Mouse (Mus musculus) midbrain, embryonic 10.5 days (tissue): Measurements from ENCODE around the gene Rnf2. TPM values are rescaled to one million over a fixed set of nuclear protein-coding genes. Genes with fewer than 3 reads are reported as not detected.

ENCODE experiments used
- DNase-seq: peaks from one replicate; pipeline ENCODE4 v3.0.0-alpha.2; 2017; ENCODE audit warnings: low spot score
- H3K27ac ChIP-seq: fragments of 300-500 bp; sonication (generic); replicated peaks from 2 replicates; pipeline ENCODE4 v1.5.1; 2016; ENCODE audit warnings: mild to moderate bottlenecking
- H3K27me3 ChIP-seq: fragments of 300-500 bp; sonication (generic); 2 replicates; pipeline ENCODE4 v1.6.1; 2016; ENCODE audit warnings: low read depth, mild to moderate bottlenecking; ENCODE audit not compliant: poor library complexity, severe bottlenecking
- H3K36me3 ChIP-seq: fragments of 300-500 bp; sonication (generic); 2 replicates; pipeline ENCODE4 v1.6.1; 2016; ENCODE audit warnings: mild to moderate bottlenecking, moderate library complexity
- H3K4me1 ChIP-seq: fragments of 300-500 bp; sonication (generic); 2 replicates; pipeline ENCODE4 v1.6.1; 2016
- H3K4me3 ChIP-seq: fragments of 300-500 bp; sonication (generic); 2 replicates; pipeline ENCODE4 v1.5.1; 2016; ENCODE audit warnings: mild to moderate bottlenecking, moderate library complexity
- H3K9me3 ChIP-seq: fragments of 300-500 bp; sonication (generic); replicated peaks from 2 replicates; pipeline ENCODE4 v1.6.1; 2016; ENCODE audit warnings: mild to moderate bottlenecking
- WGBS: fragments of 180-500 bp; shearing (Covaris S2); methylation state at CpG from one replicate; pipeline ENCODE4 v1.1.7; 2016; 5-methylcytosine and 5-hydroxymethylcytosine counted together
- polyA plus RNA-seq: library from polyadenylated mRNA; unstranded; fragments of >200 nt; fragmentation: Nextera tagmentation; extraction: Ambion mirVana; gene quantifications from 2 replicates; pipeline ENCODE4 v1.2.1, GENCODE M21; 2016

Rnf2 gene
- polyA plus RNA-seq, 1 experiment from 2014 or later, result 122 TPM

DNA sequence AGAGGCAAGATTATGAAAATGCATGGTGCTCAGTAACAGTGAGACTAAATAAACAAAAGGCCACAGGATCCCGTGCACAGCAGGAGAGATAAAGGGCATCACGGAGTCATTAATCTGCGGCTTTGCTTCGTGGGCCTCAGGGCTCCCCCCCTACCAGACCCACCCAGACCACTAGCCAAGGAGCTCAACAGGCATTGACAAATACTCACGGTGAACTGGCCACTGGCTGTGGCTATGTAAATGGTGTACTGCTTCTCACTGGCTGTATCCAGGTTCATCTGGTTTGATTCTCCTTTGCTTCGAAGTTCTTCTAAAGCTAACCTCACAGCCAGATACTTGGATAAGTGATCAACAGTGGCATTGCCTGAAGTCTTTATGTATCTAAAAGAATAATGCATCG, 29.3 kb downstream of the Rnf2 start:
- H3K4me3 ChIP-seq, result no peak overlapping the region
- H3K9me3 ChIP-seq, result no peaks in the 10 kb centered on the region
- H3K27me3 ChIP-seq, result no peaks in the 10 kb centered on the region
- no peaks in the 10 kb centered on the region for H3K4me1 ChIP-seq
- peaks cover 93% of the 10 kb centered on the region for H3K36me3 ChIP-seq
- WGBS, result 76% methylated on average over 7 of the region's 7 CpGs
- H3K27ac ChIP-seq, result no peak overlapping the region
- DNase-seq, result no peak

DNA sequence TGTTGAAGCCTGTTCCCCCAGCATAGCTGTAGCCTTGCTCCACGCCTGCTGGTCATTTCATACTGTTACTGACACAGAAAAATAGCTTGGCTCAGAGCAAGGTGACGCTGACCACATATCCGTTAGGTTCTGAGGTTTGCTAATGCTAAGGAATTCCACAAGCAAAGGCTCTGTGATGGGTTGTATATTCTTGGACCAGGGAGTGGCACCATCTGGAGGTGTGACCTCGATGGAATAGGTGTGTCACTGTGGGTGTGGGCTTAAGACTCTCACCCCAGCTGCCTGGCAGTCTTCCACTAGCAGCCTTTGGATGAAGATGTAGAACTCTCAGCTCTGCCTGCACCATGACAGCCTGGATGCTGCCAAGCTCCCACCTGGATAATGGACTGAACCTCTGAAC, 34.2 kb downstream of the Rnf2 start:
- no peaks in the 10 kb centered on the region for H3K27me3 ChIP-seq
- no peaks in the 10 kb centered on the region for H3K4me1 ChIP-seq
- peaks cover 54% of the 10 kb centered on the region for H3K36me3 ChIP-seq
- no peak for DNase-seq
- no peak overlapping the region for H3K4me3 ChIP-seq
- H3K9me3 ChIP-seq, result no peaks in the 10 kb centered on the region
- no peak overlapping the region for H3K27ac ChIP-seq
- whole genome bisulfite sequencing, result 93% methylated on average over 4 of the region's 4 CpGs

DNA sequence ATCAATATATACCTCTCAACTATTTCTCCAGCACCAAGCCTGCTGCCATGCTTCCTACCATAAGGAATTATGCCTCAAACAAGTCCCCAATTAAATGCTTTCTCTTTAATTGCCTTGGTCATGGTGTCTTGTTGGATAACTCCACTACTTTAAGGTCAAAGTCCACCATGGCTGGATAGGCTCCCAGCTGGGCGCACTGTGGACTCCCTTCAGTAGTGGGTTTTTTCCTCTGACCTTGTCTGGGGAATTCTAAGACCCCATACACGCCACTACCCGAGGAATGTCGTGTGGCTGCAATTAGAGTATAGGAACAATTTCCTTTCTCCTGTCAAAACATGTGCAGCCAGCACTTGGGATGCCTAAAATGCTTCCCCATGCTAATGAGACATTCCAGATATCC, 35.8 kb downstream of the Rnf2 start:
- H3K27me3 ChIP-seq, result no peaks in the 10 kb centered on the region
- H3K9me3 ChIP-seq, result no peaks in the 10 kb centered on the region
- no peak overlapping the region for H3K4me3 ChIP-seq
- H3K4me1 ChIP-seq, result no peaks in the 10 kb centered on the region
- H3K36me3 ChIP-seq, result peaks cover 51% of the 10 kb centered on the region
- 78% methylated on average over 4 of the region's 4 CpGs for WGBS
- no peak overlapping the region for H3K27ac ChIP-seq
- no peak for DNase-seq

GRCm38 (mm10) chr1:151461265-151461664, 39.5 kb downstream of the Rnf2 start:
- Histone ChIP-seq H3K27me3 (no peaks in the 10 kb centered on the region), H3K36me3 (peaks cover 54% of the 10 kb centered on the region), H3K27ac (no peak overlapping the region), H3K4me1 (no peaks in the 10 kb centered on the region), H3K4me3 (no peak overlapping the region), H3K9me3 (no peaks in the 10 kb centered on the region)
- no peak for DNase-seq
- WGBS, result 77% methylated on average over 9 of the region's 9 CpGs

DNA sequence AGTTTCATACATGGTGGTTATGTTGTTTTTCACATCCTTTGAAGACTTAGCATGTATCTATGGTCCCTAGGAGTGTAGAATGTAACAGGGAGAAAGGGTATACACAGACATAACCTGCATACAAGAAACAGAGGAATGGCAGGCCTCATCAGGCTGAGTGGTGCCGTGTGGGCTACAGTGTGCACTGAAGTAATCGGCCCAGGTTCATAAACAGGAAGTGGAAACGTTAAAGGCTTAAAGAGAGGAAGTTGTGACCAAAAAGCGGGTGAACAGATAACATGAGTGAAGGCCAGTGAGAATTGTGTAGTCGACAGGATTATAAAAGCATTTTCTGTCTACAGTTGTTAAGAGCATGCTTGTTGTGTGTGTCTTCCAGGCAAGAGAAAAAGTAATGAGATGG, 43.7 kb downstream of the Rnf2 start:
- Histone ChIP-seq H3K27ac (no peak overlapping the region), H3K9me3 (no peaks in the 10 kb centered on the region), H3K4me1 (no peaks in the 10 kb centered on the region), H3K4me3 (no peak overlapping the region), H3K27me3 (no peaks in the 10 kb centered on the region), H3K36me3 (peaks cover 89% of the 10 kb centered on the region)
- 88% methylated on average over 5 of the region's 5 CpGs for WGBS
- no peak for DNase-seq

GRCm38 (mm10) chr1:151451946-151452345, 48.8 kb downstream of the Rnf2 start:
- no peak overlapping the region for H3K27ac ChIP-seq
- no peaks in the 10 kb centered on the region for H3K27me3 ChIP-seq
- 97% methylated on average over 11 of the region's 11 CpGs for WGBS
- no peaks in the 10 kb centered on the region for H3K4me1 ChIP-seq
- no peaks in the 10 kb centered on the region for H3K9me3 ChIP-seq
- H3K36me3 ChIP-seq, result peaks cover 96% of the 10 kb centered on the region
- DNase-seq, result no peak
- H3K4me3 ChIP-seq, result no peak overlapping the region

GRCm38 (mm10) chr1:151450851-151451250, 49.9 kb downstream of the Rnf2 start:
- Histone ChIP-seq H3K9me3 (no peaks in the 10 kb centered on the region), H3K4me3 (no peak overlapping the region), H3K36me3 (peaks cover 96% of the 10 kb centered on the region), H3K4me1 (no peaks in the 10 kb centered on the region), H3K27ac (no peak overlapping the region), H3K27me3 (no peaks in the 10 kb centered on the region)
- 100% methylated on average over 2 of the region's 2 CpGs for WGBS
- no peak for DNase-seq

GRCm38 (mm10) chr1:151449866-151450265, 50.9 kb downstream of the Rnf2 start:
- H3K27ac ChIP-seq, result no peak overlapping the region
- DNase-seq, result no peak
- H3K36me3 ChIP-seq, result peaks cover 98% of the 10 kb centered on the region
- H3K4me3 ChIP-seq, result no peak overlapping the region
- no peaks in the 10 kb centered on the region for H3K4me1 ChIP-seq
- no peaks in the 10 kb centered on the region for H3K9me3 ChIP-seq
- 96% methylated on average over 10 of the region's 10 CpGs for WGBS
- H3K27me3 ChIP-seq, result no peaks in the 10 kb centered on the region

GRCm38 (mm10) chr1:151435431-151435830, 65.3 kb downstream of the Rnf2 start:
- Histone ChIP-seq H3K27ac (no peak overlapping the region), H3K9me3 (no peaks in the 10 kb centered on the region), H3K36me3 (peaks cover 72% of the 10 kb centered on the region), H3K4me1 (no peaks in the 10 kb centered on the region), H3K27me3 (no peaks in the 10 kb centered on the region), H3K4me3 (no peak overlapping the region)
- 90% methylated on average over 6 of the region's 6 CpGs for WGBS
- DNase-seq, result no peak

DNA sequence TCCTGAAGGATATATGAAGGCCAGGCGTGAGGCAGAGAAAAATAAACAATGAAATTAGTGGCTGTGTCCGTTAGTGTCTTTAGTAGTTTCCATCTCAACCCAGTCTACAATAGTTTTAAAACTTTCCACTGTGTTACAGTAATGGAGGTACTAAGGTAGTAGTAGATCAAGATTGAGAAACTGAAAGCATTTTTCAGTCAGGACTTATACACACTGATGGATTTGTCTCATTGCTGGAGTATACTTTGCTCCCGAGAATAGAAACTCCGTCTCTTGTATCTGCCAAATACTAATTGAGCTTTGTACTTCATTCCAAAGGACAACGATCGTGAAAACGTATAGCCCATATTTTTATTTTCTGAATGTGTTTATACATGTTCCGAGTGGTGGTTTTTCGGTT, 71.4 kb downstream of the Rnf2 start:
- 56% methylated on average over 9 of the region's 9 CpGs for WGBS
- no peak for DNase-seq
- peak overlapping the region; percentile 95 for H3K27ac ChIP-seq
- H3K9me3 ChIP-seq, result no peaks in the 10 kb centered on the region
- no peaks in the 10 kb centered on the region for H3K27me3 ChIP-seq
- peak overlapping the region; percentile 93 for H3K4me3 ChIP-seq
- H3K36me3 ChIP-seq, result peaks cover 12% of the 10 kb centered on the region
- peaks cover 19% of the 10 kb centered on the region for H3K4me1 ChIP-seq

DNA sequence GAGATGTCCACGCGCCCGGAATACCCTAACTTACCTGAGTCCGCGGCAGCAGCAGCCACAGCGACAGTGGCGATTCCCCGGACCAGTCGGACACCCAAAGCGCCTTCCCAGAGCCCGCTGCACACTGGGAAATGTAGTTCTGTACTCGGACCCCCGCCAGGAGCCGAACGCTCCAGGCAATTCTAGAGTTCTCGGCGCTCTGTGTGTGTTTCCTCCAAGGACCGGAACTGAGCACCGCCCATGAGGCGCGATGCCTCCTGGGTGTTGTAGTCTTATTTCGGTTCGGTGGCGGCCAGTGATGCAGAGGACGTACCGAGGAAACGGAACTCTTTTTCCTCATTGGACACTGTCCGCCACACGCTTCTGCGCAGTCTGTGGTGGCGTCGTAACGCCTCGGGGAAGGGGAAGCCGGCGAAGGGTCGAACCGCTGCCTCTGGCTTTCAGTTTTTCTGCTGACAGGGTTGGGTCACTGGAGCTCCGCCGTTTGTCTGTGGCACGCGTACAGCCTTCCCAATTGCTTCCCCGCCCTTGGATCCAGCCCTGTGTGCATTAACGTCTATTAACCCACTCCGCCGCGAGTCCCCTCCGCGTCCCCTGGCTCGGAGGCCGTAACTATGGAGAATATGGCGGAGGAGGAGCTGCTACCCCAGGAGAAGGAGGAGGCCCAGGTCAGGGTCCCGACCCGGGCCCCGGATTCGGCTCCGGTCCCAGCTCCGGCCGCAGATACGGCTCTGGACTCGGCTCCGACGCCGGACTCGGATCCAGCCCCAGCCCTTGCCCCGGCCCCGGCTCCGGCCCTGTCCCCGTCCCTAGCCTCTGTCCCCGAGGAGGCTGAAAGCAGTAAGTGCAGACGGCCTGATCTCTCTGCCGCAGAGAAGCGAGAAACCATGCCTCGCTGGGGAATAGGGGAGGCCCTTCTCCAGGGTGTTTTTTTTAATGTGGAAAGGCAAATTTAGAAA, 72.2 kb downstream of the Rnf2 start, which contains the start of the genes Swt1 and Trmt1l:
Swt1 (minus strand) TSS at position 193 of the 959 bp plus-strand sequence.
Trmt1l (plus strand) TSS at position 280 of the 959 bp plus-strand sequence.
- peak; percentile 96 for DNase-seq
- peaks cover 19% of the 10 kb centered on the region for H3K4me1 ChIP-seq
- under 1% methylated on average over 74 of the region's 74 CpGs for WGBS
- H3K27me3 ChIP-seq, result no peaks in the 10 kb centered on the region
- no peaks in the 10 kb centered on the region for H3K9me3 ChIP-seq
- peak within 1 kb of the TSS; percentile 93 for H3K4me3 ChIP-seq
- H3K27ac ChIP-seq, result peak within 1 kb of the TSS; percentile 95
- peaks cover 4% of the 10 kb centered on the region; the same call in 1 of the 2 replicates for H3K36me3 ChIP-seq

DNA sequence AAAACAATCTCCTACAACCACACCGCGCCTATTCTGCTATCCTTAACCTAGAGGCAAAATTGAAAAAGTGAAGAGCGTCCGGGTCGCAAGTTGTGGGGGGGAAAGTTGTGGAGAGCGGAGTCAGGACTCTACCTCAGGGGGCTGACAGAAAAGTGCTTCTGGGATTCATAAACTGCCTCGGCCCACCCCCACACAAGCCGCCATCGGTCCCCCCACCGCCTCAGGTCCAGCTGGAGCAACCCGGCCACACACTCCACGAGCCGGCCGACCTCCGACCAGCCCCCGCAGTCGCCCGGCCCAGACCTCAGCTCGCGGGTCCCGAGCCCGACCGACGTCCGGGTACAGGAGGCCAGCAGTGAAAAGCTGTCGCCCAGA, 72.9 kb downstream of the Rnf2 start:
- 0% methylated on average over 26 of the region's 26 CpGs for WGBS
- Histone ChIP-seq H3K4me3 (peak overlapping the region; percentile 93), H3K9me3 (no peaks in the 10 kb centered on the region), H3K27ac (peak overlapping the region; percentile 95), H3K36me3 (no peaks in the 10 kb centered on the region), H3K27me3 (no peaks in the 10 kb centered on the region), H3K4me1 (peaks cover 19% of the 10 kb centered on the region)
- no peak for DNase-seq

DNA sequence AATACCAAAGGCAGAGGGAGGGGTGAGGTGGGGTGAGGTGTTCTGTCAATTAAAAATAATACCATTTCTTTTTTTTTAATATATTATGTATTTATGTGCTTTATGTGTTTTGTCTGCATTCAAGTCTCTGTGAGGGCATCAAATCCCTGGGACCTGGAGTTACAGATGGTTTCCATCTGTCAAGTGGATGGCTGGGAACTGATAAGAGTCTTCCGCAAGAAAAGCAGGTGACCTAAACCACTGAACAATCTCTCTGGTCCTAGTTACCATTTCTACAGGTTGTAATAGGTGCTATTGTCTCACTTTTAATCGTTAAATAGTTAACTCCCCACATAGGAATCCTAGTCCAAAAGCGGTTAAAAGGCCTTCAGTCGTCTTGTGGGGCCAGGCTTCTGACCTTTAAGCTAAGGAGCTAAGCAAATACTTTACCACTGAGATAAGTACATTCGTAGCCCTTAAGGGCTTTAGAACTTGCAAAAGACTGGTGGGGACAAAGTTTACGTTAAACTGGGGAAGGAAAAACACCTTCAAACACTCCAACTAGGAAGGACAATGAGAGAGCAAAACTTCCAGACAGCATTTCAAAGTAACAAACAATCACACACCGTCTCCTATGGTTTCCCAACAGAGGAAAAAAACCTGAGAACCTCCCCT, 73.7 kb downstream of the Rnf2 start:
- Histone ChIP-seq H3K4me1 (peaks cover 19% of the 10 kb centered on the region), H3K27me3 (no peaks in the 10 kb centered on the region), H3K27ac (0 out of 2 replicates have a peak overlapping the region, but pooled peaks have one; percentile 95), H3K36me3 (peaks cover 5% of the 10 kb centered on the region), H3K4me3 (peak overlapping the region; percentile 93), H3K9me3 (no peaks in the 10 kb centered on the region)
- WGBS, result 36% methylated on average over 7 of the region's 7 CpGs
- no peak for DNase-seq
